Mouse (Mus musculus) E14TG2a.4 (cell line): ENCODE measurements around the gene Myo10.

Source experiments
- CTCF ChIP-seq: conservative IDR thresholded peaks from 2 replicates; pipeline ENCODE4 v1.5.1; 2014; ENCODE audit warnings: low read length
- NANOG ChIP-seq: IDR thresholded peaks from 2 replicates; pipeline ENCODE4 v1.6.1; 2014; ENCODE audit warnings: borderline replicate concordance, low read length, mixed read lengths
- POU5F1 ChIP-seq: IDR thresholded peaks from 2 replicates; pipeline ENCODE4 v1.6.1; 2014; ENCODE audit warnings: low read length, borderline replicate concordance

- TF ChIP-seq CTCF (no peak), NANOG (no peak), POU5F1 (no peak)
Observed at GRCm38 (mm10) chr15:25682953-25683507, 60.7 kb downstream of the Myo10 start.
